Mouse (Mus musculus) telencephalon, adult 2 months (tissue): ENCODE measurements around the gene Hepacam.

Experiments used
- DNase-seq: peaks from one replicate; pipeline ENCODE4 v3.0.0-alpha.2; 2011; ENCODE audit warnings: low read depth, low spot score

Gene Hepacam

DNA sequence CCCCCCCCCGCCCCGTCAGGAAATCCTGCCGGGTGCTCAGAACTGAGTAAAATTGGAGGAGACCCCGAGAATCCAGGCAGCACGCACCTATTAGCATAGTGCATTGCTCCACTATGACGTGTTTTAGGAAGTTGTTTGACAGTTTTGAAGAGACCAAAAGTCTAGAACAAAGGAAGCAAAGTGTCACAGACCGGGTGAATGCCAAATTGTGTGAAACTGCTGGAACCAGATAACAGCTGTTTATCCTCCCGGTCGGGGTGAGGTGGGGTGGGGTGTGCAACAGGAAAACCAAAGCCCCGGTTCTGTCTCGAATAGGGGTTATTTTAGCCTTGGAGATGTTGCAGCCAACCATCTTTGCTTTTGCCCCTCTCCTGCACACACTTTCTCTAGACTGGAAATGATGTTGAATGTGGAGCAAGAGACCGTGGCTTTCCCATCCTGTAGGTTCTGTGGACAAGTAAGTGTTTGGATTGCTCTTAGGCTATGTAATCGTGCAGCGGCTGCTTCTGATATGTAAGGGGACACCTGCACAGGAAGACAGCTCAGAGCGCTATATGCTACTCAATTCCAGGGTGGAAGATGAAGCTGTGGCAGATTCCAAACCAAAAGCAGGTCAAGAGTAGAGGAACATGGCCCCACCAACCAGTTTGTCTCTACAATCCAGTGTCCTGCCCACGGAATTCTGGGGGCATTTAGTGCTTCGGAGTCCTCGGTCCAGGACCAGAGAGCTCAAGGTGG, 66.8 kb downstream of the Hepacam start:
- DNase-seq: no peak

DNA sequence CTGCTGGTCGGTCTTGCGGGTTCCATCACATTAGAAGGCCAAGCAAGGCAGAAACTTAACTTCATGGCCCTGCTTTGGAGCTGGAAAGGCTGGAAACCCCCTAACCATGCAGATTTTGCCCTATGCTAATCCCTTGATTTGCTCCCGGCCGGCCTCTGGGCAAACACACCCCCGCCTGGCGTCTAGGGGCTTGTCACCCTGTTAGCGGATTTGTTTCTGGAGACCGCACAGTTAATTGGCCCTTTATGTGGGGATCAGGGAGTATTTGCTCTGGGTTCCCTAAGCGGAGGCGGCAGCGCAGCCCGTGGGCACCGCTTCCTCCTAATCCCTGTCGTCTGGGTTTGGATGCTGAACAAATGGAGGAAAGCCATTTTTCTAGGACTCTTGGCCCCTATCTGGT, 67.8 kb downstream of the Hepacam start:
- DNase-seq: no peak

DNA sequence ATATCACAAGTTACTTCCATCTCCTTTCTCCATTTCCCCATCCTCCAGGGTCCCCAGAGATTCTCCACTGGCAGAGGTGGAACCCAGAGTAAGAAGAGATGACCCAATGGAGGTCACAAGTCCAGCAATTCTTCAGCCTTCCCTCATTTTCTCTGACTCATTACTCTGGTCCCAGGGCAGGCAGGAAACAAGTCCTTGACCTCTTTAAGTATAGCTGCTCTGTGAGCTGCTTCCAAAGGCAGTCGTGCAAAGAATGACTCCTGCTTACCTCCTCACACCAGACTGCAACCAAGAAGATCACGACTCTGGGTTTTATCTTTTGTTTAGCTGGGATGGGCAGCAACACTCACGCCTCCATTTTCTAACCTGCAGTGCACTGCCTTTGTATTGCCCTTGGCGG, 68.5 kb downstream of the Hepacam start:
- no peak for DNase-seq
